ENCODE assay signal across 9 mouse cellular contexts in the genomic region with DNA sequence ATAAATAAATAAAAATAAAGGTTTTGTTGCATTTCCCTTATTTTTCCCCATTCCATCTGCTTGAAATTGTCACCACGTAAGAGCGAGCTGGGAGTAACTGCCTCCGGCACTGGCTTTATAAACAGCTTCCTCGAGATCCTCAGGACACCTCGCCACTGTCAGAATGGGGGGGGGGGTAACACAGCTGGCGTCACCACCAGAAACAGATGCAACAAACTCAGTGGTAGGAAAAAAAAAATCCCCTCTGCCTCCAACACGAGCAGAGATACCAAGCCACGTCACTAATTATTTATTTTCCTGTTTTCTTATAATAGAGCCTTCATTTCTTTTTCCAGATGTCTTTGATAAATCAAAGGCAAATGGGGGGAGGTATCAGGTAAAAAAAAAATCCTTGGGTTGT. TPM values are rescaled to one million over a fixed set of nuclear protein-coding genes. Genes with fewer than 3 reads are reported as not detected.
DNase-seq lines count a peak whose midpoint lies in the region; ATAC-seq lines count a peak whose summit lies in the region.
"Had no signal": no experiment of that assay in that cellular context is flagged by ENCODE, and none has a peak within 500 bp of the region (broad histone marks: within the 10 kb centered on the region; RNA-seq: fewer than 3 reads in every experiment).

No protein-coding gene starts in this region.

- H3K9me3 ChIP-seq in erythroblast, embryonic 14.5 days (ENCODE audit: control insufficient read depth, low read length): no peaks in the 10 kb centered on the region
- no peaks in the 10 kb centered on the region for H3K9me3 ChIP-seq in heart, embryonic 16.5 days (replicated peaks; ENCODE audit: control insufficient read depth, low read length)
- no peaks in the 10 kb centered on the region for H3K9me3 ChIP-seq in liver, embryonic 15.5 days (replicated peaks)

- H3K27me3 ChIP-seq in erythroblast, embryonic 14.5 days (ENCODE audit: control insufficient read depth): peaks cover under 1% of the 10 kb centered on the region
- no peaks in the 10 kb centered on the region for H3K27me3 ChIP-seq in heart, embryonic 16.5 days (ENCODE audit: control insufficient read depth, insufficient read depth, low read length)
- 0 out of 2 replicates have a peak, but pooled peaks cover under 1% of the 10 kb centered on the region for H3K27me3 ChIP-seq in liver, embryonic 15.5 days

- 31% methylated on average over 8 of the region's 8 CpGs for WGBS in heart, embryonic 16.5 days
- WGBS in liver, embryonic 15.5 days (ENCODE audit: insufficient replicate concordance): 51% methylated on average over 8 of the region's 8 CpGs

- peak overlapping the region; percentile 86 for H3K4me2 ChIP-seq in heart, embryonic 16.5 days (ENCODE audit: low read depth, low read length)
- peak overlapping the region; percentile 81 for H3K4me2 ChIP-seq in liver, embryonic 15.5 days

- peak; percentile 27 for DNase-seq in A20 (ENCODE audit: low read depth, low spot score)
- no peak for DNase-seq in retina, embryonic 14.5 days (ENCODE audit: low spot score)
- DNase-seq in adrenal gland, postnatal 14 days: no peak
- no peak for DNase-seq in urinary bladder, postnatal 10 days (ENCODE audit: low spot score)
- DNase-seq: adrenal gland, postnatal 36 days had no signal

- peaks cover 34% of the 10 kb centered on the region for H3K36me3 ChIP-seq in erythroblast, embryonic 14.5 days (ENCODE audit: control insufficient read depth)
- H3K36me3 ChIP-seq in heart, embryonic 16.5 days (ENCODE audit: control insufficient read depth, insufficient read depth): 0 out of 2 replicates have a peak, but pooled peaks cover 5% of the 10 kb centered on the region
- peaks cover 24% of the 10 kb centered on the region; the same call in 1 of the 2 replicates for H3K36me3 ChIP-seq in liver, embryonic 15.5 days (replicated peaks)

- peak overlapping the region; percentile 96 for H3K9ac ChIP-seq in heart, embryonic 16.5 days (ENCODE audit: low read length)
- H3K9ac ChIP-seq in liver, embryonic 15.5 days: peak overlapping the region; percentile 98

- peaks cover 53% of the 10 kb centered on the region for H3K4me1 ChIP-seq in erythroblast, embryonic 14.5 days (ENCODE audit: control insufficient read depth)
- H3K4me1 ChIP-seq in heart, embryonic 16.5 days (ENCODE audit: control insufficient read depth, insufficient read depth, low read length): peaks cover 35% of the 10 kb centered on the region
- peaks cover 45% of the 10 kb centered on the region for H3K4me1 ChIP-seq in liver, embryonic 15.5 days (replicated peaks)

- H3K4me3 ChIP-seq in erythroblast, embryonic 14.5 days (replicated peaks): peak overlapping the region; percentile 100
- peak overlapping the region; percentile 95 for H3K4me3 ChIP-seq in heart, embryonic 16.5 days (ENCODE audit: low read length)
- peak overlapping the region; percentile 95 for H3K4me3 ChIP-seq in liver, embryonic 15.5 days (replicated peaks)

- ATAC-seq in erythroblast, adult 5-6 weeks (replicated peaks; ENCODE audit: low FRiP score, poor library complexity, severe bottlenecking): no peak
- no peak for ATAC-seq in heart, embryonic 16.5 days (replicated peaks; ENCODE audit: extremely low read depth, insufficient read depth, low FRiP score)
- ATAC-seq in liver, embryonic 15.5 days (ENCODE audit: insufficient read depth): no peak

- no peak overlapping the region for H3K27ac ChIP-seq in heart, embryonic 16.5 days (ENCODE audit: low read length)
- peak overlapping the region; percentile 95 for H3K27ac ChIP-seq in liver, embryonic 15.5 days (replicated peaks)

RNA-seq across cellular contexts. Expression of a gene that starts 1.9 kb away (rescaled TPM):
- 0.59 and 0.64 TPM in 2 replicates for polyA plus RNA-seq in erythroblast, embryonic 14.5 days (2012)
- 51.5 and 58.7 TPM in 2 replicates for total RNA-seq in erythroblast, adult 5-6 weeks (2015; ENCODE audit: low replicate concordance)
- 91.1 and 95.8 TPM in 2 replicates for total RNA-seq in erythroblast, adult 5-6 weeks (2017; ENCODE audit: low replicate concordance)
- polyA plus RNA-seq in heart, embryonic 16.5 days (2015; fragmentation: Nextera tagmentation; extraction: Ambion mirVana): 17.1 and 17.9 TPM in 2 replicates
- polyA plus RNA-seq in liver, embryonic 15.5 days (2015; fragmentation: Nextera tagmentation; extraction: Ambion mirVana): 8.3 and 10.0 TPM in 2 replicates
- total RNA-seq in adrenal gland, postnatal 14 days (2021): 73.5 and 76.3 TPM in 2 replicates
